Mouse (Mus musculus) CH12.LX (cell line): Measurements from ENCODE around the gene St8sia6.

ENCODE experiments used
- CTCF ChIP-seq, 2 experiments: IDR thresholded peaks in 1 of 2; conservative IDR thresholded peaks in 1 of 2; 2 replicates each; pipeline ENCODE4 v1.5.1; 2011 to 2012; ENCODE audit warnings: low read depth in 2 of 2, low read length in 2 of 2, improper control_type of control experiment in 1 of 2, inconsistent platforms in 1 of 2, mild to moderate bottlenecking in 1 of 2, moderate library complexity in 1 of 2
- E2F4 ChIP-seq: IDR thresholded peaks from 2 replicates; pipeline ENCODE4 v1.6.1; 2011; ENCODE audit warnings: low read depth, low read length, improper control_type of control experiment; ENCODE audit not compliant: insufficient replicate concordance
- EP300 ChIP-seq: IDR thresholded peaks from 2 replicates; pipeline ENCODE4 v1.6.1; 2011; ENCODE audit warnings: low read length, improper control_type of control experiment
- MAX ChIP-seq: IDR thresholded peaks from 2 replicates; pipeline ENCODE4 v1.6.1; 2011; ENCODE audit warnings: low read length, improper control_type of control experiment
- MAZ ChIP-seq: IDR thresholded peaks from 2 replicates; pipeline ENCODE4 v1.6.1; 2012; ENCODE audit warnings: low read depth, mild to moderate bottlenecking, inconsistent platforms, low read length, improper control_type of control experiment, moderate library complexity
- NELFE ChIP-seq: IDR thresholded peaks from 2 replicates; pipeline ENCODE4 v1.6.1; 2011; ENCODE audit warnings: low read depth, low read length, improper control_type of control experiment
- SIN3A ChIP-seq: IDR thresholded peaks from 2 replicates; pipeline ENCODE4 v1.6.1; 2012; ENCODE audit warnings: low read length, improper control_type of control experiment, inconsistent platforms
- SMC3 ChIP-seq: IDR thresholded peaks from 2 replicates; pipeline ENCODE4 v1.6.1; 2011; ENCODE audit warnings: low read depth, low read length, improper control_type of control experiment
- TCF12 ChIP-seq: IDR thresholded peaks from 2 replicates; pipeline ENCODE4 v1.6.1; 2014; ENCODE audit warnings: low read depth, mild to moderate bottlenecking, inconsistent platforms, low read length, improper control_type of control experiment
- UBTF ChIP-seq: IDR thresholded peaks from 2 replicates; pipeline ENCODE4 v1.6.1; 2012; ENCODE audit warnings: low read depth, mild to moderate bottlenecking, inconsistent platforms, low read length, improper control_type of control experiment, moderate library complexity
- USF1 ChIP-seq: IDR thresholded peaks from 2 replicates; pipeline ENCODE4 v1.6.1; 2014; ENCODE audit warnings: low read depth, mild to moderate bottlenecking, inconsistent platforms, low read length, improper control_type of control experiment
- USF2 ChIP-seq: conservative IDR thresholded peaks from 2 replicates; pipeline ENCODE4 v1.6.1; 2011; ENCODE audit warnings: low read depth, low read length, improper control_type of control experiment
- ZKSCAN1 ChIP-seq: IDR thresholded peaks from 2 replicates; pipeline ENCODE4 v1.6.1; 2012; ENCODE audit warnings: low read depth, inconsistent platforms, low read length, improper control_type of control experiment, borderline replicate concordance
- ZNF384 ChIP-seq: IDR thresholded peaks from 2 replicates; pipeline ENCODE4 v1.6.1; 2012; ENCODE audit warnings: low read depth, low read length, improper control_type of control experiment, inconsistent platforms

DNA sequence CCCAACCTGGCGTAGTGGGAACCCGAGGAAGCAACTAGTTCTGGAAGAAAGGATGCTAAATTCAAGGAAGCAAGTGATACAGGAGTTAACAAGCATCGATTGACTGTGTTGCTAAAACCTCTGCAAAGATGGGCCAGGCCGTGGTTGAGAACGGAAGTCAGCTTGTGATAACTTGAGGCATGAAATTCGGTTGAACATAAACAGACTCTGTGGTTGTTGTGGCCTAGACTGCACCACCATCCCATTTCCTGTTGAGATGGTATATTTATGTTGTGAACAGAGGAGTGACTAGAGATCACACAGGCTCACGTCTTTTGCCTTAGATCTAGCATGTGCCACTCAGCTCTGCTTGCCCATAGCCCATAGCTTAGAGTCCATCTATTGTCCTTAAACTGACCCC lies 36.5 kb downstream of the St8sia6 start:
- TF ChIP-seq CTCF (conservative IDR thresholded peaks at IDR 0.05 in 1 of 2, IDR thresholded peaks at IDR 0.05 in 1 of 2; ENCODE audit: low read depth in 2 of 2, low read length in 2 of 2) = no peak
- TF ChIP-seq TCF12 = no peak
- TF ChIP-seq SMC3 = no peak
- TF ChIP-seq E2F4 = no peak
- no peak for TF ChIP-seq ZKSCAN1
- TF ChIP-seq ZNF384 = no peak
- no peak for TF ChIP-seq EP300
- TF ChIP-seq SIN3A = no peak
- no peak for TF ChIP-seq MAZ
- TF ChIP-seq MAX = no peak
- no peak for TF ChIP-seq USF1
- TF ChIP-seq UBTF = no peak
- no peak for TF ChIP-seq USF2
- TF ChIP-seq NELFE = no peak
